Mouse (Mus musculus) B cell, adult 2 months (primary cell): ENCODE measurements around the gene Gsx2.

Experiments used
- DNase-seq, 2 experiments: peaks; one replicate each; pipeline ENCODE4 v3.0.0; 2022

The Gsx2 gene

DNA sequence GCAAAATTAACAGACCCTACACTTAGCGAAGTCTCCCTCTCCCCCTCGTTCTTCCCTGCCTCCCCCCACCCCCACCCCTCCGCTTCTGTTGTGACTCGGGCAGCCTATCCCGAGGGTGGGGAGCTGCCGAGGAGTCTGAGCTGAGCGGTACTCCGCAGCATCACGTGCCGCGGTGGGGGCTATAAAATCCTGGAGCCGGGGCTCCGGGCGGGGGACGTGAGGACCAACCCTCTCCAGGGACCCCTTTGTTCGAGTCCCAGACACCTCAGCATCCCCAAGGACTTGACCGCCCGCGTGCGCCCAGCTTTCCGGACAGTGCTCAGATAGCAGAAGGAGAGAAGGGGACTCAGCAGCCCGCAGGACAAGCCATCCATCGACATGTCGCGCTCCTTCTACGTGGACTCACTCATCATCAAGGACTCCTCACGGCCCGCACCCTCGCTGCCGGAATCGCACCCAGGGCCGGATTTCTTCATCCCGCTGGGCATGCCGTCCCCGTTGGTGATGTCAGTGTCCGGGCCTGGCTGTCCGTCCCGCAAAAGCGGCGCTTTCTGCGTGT lies at the start of gene Gsx2:
Gene Gsx2, plus strand, starts transcription at position 219 of the 559 bp plus-strand sequence.
- DNase-seq: peak in 1 of 2 experiments; percentile 37

DNA sequence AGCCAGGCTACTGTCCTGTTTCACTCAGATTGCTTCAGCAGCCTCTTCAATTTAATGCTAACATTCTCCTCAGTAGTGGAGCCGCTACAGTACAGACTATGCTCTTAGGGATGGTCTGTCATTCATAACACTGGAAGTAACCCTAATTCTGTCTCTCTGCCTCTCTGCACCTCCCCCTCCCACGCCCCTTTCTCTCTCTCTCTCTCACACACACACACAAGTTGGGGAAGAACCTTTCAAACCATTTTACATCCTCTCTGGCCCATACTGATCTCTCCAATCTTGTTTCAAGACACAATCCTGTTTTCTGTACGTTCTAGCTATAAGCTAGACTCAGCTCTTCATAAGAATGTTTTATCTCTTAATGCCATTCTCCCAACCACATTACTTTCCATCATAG lies 39.9 kb upstream of the Gsx2 start:
- no peak for DNase-seq

DNA sequence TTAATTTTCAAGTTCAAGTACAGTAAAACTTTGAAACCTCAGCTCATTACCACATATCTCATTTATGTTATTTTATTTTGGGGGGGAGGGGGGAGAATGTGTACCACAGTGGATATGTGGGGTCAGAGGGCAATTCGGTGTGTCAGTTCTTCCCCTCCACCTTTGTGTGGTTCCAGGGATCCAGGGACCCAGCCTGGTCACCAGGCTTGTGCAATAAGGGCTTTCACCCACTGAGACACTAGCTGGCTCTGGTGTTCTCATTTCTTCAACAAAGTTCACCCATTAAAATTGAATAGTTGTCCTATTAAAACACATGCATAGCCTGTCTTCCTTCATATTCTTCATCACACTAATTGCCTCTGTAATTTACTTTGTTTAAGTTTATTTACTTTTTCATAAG lies 36.1 kb upstream of the Gsx2 start:
- no peak for DNase-seq

DNA sequence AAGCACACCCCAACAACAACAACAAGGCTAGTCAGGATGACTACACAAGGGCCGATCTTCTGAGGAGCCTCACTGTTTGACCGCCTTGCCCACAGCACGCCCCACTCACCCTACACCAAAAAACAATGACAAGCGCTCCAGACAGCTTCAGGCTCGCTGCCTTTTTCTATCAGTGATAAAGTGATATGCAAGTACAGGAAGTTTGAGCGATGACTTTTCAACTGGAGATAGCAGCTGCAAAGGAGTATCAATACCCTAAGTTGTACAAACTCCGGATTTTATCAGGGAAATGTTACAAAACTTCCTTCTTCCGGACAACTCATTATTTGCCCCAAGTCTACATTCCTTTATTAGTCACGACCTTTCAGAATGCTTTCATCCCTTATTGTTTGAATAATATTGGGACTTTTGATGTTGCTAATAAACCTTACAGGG lies 32.4 kb upstream of the Gsx2 start:
- DNase-seq: peak in 1 of 2 experiments; percentile 20

DNA sequence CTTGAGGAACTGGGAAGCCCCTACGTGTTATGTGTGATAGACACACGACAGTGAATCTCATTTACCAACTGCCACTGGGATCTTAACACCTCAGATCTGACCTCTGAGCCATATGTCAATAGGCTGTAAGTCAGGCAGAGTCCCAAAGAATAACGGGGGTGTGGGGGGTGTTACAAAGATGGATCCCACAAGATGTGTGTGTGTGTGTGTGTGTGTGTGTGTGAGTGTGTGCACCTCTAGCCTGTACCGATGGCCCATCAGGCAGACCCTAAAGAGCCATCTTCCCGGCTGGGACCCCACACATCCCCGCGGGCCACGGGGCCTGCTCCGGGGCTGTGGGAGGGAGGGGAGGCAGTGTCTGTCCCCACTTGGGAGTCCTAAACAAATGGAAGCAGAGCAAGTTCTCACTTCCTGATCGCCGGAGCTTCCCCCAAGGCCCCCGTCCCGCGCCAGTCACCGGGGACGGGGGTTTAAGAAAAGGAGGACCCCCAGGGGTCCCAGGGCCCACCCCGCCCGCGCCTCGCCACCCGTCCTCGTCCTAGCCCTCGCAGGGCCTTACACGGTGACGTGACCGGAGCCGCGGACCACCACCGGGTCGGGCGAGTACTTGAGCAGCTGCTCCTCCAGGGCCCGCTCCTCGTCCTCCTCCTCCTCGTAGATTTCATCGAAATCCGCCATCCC lies 31.6 kb upstream of the Gsx2 start:
- DNase-seq: no peak

DNA sequence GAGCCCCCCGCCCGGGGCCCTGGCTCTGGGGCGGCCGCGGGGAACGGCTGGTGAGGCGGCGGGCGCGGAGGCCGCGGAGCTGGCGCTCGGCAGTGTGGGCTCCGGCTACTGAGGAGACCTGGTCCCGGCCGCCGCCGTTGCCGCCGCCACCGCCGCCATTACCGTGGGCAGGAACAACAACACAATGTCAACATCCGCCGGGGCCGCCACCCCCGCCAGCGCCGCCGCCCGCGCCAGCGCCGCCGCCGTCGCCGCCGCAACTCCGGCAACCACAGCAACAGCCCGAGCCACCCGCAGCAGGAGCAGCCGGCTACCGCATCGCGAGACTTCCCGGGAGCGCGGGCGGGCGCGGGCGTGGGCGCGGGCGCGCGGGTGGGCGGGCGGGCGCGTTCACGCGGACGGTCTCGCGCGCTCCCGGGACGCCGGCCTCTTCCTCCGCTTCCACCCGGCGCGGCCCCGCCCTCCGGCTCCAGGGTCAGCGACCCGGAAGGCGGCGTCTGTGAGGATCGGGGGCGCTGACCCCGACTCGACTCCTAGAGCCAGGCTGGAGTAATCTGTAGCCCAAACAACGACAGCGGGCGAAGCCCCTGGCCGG lies 31.0 kb upstream of the Gsx2 start, which contains the start of gene Chic2:
Gene Chic2, minus strand, starts transcription at position 465 of the 595 bp plus-strand sequence.
- peak; percentile 83 to 84 for DNase-seq

DNA sequence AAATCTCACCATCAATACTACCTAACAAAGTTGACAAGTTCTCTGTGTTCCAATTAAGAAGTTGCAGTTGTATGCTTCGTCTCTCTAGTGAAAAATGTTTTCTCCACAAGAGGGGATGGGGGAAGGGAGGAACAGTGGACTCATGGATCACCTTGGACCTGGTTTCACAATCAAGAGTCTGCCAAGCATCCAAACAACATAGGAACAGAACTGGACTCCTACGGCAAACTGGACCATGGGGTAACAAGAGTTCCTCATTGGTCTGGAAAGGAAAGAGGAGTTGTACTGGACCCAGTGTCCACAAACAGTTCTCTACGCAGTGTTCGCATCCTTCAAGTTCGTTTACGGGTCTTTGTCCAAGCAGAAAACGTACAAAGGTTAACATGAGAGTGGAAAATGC lies 30.0 kb upstream of the Gsx2 start:
- no peak for DNase-seq

DNA sequence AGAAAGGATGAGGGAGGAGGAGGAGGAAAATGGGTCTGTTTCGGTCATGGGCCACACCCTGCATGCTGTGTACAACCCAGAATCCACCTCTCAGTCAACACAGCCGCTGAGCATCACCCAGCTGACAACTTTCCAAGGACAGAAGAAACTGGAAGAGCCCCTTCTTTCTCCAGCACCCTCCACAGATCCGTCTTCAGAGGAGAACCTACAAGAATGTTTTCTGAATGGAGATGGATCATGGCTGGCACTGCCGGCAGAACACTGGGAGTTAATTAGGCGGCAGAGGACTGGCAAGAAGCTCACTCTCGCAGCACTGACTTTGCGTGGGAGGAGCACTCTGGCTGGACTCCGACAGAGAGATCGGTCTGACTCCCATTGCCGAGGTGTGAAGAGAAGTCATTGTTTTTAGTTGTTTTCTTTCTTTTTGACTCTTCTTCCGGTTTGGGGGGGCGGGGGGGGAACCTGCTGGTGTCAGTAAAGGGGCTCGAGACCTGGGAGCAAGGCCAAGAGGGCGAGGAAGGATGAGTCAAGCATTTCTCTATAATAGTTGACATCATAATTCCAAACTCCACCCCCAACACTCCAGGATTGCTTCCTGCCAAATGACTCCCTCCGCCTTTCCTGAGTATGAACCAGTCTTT lies 28.6 kb upstream of the Gsx2 start:
- no peak for DNase-seq

DNA sequence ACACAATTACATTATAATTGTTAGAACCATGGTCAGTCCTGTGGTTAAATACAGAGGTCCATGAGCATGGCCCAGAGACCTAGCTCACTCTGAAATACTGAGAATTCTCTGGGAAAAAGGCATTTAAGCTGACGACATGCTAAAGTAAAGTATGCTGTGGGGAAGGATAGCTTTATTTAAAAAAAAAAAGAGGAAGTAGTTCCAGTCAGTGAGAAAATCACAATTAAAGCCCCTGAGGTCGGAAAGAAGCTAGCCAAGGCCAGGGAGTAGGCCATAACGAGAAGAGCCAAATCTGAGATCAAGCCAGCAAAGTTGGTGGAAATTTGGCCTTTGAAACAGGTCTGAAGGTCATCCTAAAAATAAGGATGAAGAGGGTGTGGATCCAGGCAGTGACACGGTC lies 24.3 kb upstream of the Gsx2 start:
- no peak for DNase-seq

DNA sequence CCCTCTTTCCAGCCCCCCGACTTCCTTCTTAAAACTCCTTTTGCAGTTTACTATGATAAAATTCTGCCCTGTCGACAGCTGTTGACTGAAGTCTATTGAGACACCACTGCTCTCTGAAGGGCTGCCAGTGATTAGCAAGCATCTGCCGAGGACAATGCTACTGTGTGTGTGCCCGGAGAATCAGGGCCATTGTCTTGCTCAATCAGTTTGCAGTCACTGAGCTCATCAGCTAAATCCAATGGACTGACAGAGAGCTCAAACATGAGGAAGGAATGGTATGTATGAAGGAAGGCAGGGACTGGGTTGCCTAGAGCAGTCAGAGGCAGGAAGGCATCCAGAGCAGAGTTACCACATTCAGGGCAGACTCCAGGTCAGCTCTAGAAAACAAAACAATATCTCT lies 12.2 kb upstream of the Gsx2 start:
- no peak for DNase-seq

DNA sequence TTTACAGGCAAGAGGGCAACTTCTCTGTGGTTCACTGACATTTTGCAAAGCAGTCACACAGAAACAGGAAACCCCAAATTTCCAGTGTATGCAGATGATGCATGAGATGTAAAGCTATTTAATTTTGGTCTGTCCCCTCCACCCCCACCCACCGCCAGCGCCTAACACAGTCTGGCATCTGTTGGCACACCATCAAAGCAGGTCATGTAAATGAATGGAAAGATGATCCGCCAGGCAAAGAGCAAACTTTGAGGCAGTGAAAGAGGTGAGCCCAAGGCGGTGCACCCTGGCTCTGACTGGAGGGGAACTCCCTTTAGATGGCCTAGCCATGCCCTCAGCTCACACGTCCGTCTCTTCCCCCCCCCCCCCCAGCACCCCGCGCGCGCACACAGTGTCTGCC lies 8.7 kb upstream of the Gsx2 start:
- DNase-seq: no peak

DNA sequence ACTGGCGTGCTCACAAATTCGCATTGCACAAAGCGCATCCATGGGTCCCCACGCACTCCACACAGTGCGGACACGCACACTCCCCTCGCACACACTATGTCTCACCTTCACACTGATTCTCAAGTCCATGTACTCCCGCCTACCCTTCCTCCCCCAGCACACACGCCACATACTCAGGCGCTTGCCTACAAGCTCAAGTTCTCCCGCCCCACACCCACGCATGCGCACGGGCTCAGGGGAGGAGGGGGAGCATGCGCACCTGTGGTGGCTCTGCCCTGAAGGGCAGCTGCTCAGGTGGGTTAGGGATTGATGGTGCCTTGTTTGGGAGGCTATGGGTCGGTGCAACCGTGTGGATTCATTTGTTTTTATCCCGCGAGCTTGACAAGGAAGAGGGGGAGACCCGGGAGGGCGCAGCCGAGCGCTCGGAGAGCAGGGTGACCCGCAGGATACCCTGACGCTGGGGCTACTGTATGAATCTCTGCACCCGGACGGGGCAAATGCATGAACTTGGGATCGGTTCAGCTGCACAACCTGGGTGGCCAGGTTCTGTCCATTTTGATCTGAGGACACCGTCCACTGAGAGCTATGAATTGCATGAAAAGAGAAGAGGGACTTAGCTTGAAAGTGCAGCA lies 8.2 kb upstream of the Gsx2 start:
- DNase-seq: peak; percentile 87 to 88

DNA sequence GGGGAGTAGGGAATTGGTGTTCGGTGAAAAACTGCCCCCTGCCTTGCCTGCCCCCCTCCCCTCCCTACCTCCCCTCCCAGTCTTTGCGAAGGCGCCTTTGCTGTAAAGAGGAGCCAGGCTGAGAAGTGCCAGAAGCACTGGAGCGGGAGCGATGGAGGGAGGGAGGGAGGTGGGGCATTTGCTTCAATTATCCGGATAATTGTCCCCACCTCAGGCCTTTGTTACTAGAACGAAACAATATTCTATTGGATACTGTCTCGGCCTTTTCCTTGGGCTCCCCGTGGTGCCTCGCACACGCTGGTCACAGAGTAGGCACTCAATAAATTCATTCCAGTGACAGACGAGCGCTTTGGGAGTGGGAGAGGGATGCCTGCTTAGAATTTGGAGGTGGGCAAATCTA lies 5.3 kb upstream of the Gsx2 start:
- no peak for DNase-seq

DNA sequence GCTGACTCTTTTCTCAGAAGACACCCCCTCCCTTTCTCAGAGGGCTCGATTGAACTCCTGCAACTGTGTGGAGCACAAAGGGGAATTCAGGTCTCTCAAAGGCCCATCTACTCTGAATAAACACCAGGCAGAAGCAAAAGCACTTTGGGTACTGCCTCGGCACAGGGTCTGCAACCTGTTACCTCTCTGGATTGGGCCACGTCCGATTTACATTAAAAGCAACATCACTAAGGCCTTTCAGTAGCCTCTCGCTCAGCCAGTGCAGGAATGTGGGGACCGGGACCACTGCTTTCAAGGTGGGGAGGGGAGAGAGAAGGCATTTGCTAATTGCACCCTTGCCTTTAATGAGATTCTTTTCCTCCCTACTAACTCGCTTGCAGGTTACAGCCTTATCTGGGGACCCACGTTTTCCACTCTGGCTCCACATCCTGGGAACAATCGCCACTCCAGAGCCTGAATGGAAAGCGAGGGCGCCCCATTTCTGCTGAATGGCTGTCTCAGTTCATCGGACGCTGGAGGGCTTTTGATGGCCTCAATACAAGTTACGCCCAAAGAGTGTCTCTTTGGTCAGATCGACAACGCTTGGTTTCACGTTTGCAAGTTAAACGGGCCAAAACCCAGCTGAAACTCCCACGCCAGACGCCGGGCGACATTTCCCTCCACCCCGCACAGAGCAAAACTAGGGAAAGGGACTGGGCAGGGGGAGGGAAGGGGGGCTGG lies 4.6 kb upstream of the Gsx2 start:
- DNase-seq: peak in 1 of 2 experiments; percentile 28

DNA sequence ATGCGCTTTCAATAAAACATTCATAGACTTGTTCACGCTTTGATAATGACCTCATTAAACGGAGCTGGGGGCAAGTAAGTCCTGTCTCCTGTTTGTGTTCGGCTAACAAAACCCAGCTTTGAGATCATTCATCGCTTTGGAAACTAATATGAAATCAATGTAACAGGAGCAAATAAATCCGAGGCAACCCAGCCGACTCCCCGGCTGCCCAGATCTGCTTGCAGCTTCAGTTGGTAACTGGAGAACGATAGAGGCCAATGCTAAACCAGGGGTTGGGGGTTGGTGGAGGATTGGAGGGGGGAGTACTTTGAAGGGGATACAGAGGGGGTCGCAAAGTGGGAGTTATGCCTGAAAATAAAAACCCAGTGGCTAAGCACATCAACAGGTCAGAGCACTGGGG lies 3.5 kb upstream of the Gsx2 start:
- no peak for DNase-seq

DNA sequence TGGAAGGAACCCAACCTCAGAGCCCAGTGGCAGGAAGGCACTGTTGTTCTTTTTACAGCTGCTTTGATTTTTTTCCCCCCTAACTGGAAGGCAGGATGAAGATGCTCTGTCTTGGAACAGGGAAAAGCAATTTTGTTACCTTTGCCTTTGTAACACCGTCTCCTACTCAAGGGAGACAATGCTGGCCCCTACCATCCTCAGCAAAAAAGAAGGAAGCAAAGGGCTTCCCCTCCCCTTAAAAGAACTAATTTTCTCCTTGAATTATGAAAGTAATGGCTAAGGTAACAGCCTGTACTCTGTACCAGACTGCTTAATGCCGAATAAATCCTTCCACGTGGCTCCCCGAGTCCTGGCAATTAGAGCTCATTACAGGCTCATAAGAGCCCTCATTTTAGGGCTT lies 2.9 kb upstream of the Gsx2 start:
- DNase-seq: no peak

DNA sequence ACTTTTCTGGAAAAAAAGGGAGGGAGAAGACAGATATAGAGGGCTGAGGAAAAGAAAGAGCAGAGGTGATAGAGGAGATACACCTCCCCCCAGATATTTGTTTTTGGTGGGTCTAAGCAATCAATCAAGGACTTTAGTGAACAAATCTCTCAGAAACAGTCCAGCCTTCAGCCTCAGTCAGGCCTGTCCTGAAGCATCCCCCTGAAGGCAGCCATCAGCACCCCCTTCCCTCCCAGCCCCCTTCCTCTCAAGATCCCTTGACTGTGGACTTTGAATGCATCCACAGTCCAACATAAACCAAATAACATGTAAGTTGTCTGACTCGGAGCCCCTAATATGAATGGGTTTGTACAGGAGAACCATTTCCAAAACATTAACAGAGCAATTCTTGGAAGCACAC lies 2.2 kb upstream of the Gsx2 start:
- no peak for DNase-seq

DNA sequence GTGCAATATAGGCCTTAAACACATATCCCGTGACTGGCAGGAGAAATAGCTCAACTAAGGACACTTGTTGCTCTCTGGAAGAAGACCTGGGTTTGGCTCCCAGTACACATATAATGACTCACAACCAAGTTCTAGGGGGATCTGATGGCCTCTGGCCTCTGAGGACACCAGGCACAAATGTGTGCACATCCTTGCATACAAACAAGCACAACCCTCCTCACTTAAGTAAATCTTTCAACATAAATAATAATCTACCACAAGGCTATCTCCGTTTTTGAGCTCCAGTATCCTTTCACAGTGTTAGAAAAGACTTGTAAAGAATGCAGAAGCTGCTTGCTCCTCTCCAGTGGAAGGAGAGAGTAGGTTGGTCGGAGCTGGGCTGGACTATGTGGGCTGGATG lies 1.7 kb upstream of the Gsx2 start:
- DNase-seq: no peak

DNA sequence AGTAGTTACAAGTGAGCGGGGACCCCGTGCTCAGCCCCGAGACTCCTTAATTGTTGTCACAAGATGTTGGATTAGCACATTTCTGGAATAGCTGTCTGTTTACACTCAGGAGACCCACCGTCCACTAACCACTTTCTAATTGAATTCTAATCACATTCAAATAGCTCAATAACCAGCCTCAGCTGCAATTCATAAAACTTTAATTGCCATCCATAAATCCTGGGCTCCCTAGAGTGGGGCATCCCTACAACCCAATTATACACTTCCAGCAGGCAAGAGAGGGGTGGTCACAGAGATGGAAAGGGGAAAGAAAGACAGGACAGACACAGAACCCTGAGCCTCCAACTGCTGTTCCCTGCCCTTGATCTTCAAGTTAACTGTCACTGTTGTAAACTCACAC lies 1.3 kb upstream of the Gsx2 start:
- no peak for DNase-seq

DNA sequence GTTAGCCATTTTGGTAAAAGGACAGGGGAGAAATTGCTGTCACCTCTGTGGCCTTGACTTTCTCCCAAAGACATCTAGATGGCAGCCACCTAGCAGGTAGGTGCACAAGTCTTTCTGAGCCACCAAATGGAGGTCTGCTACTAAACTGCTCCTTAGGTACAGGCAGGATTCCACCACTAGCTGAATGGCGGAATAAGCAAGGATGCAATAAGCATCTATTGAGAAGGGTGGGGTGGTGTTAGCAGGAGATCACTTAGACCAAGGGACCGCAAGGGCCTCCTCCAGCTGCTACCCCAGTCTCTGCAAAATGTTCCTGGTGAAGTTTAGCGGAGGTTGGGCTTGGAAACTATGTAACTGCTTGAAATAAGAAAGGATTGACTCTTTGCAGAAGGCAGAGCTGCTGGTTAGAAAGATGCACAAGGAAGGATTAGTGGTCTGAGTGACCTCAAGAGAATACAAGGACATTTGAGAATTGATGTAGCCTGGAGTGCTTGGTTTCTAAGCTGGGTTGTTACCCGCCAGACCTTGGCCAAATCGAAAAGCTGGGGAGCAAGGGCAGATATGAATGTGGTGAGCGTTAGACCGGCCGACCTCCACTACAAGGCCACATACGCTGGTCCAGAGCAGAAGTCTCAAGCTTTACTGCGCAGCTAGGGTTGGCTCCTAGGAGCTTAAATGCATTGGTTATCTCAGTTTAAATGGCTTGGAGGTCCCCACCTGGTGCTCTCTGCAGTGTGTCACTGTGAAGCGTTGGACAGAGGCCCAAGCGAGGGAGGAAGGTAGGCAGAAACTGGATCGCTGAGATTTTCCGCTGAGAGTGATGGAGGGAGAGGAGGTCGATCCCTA lies 641 bp upstream of the Gsx2 start:
- no peak for DNase-seq

DNA sequence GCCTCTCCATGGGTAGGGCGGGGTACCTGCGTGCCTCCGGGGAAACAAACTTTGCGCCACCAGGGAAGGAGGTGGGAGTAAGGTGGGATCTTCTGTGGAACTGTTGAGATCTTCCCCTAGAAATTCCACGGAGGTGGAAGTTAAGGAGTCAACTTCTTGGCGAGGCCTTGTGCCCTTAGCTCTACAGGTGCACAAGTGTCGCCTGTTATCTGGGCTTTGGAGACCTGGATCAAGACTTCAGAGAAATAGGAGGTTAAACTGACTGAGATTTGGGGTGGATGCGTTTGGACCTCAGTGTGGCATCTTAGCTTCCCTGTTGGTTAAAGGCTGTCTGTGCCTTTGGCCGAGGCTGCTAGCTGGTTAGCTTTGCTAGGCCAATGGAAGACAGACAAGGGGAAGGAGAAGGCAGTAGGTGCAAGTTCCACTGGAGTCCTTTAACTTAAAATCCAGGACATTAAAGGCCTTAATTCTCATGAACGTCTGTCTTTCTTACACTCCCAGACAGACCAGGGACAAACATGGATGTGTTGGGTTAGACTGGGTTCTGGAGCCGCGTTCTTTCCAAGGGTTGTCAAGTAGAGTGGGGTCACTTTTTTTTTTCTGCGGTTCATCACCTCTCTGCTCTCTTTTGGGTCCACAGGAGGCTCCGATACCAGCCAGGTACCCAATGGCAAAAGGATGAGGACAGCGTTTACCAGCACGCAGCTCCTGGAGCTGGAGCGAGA lies 1.1 kb downstream of the Gsx2 start:
- DNase-seq: no peak
